Mouse (Mus musculus) midbrain, embryonic 13.5 days (tissue): ENCODE measurements around the gene Appl2. TPM values are rescaled to one million over a fixed set of nuclear protein-coding genes. Genes with fewer than 3 reads are reported as not detected.
"Not testable (repeated sequence)": the region's sequence is repeated elsewhere in the genome, so short reads cannot be mapped to it uniquely, and the experiment has no call there.

ENCODE experiments used
- ATAC-seq: fragments of 200-750 bp; cut with Nextera tagmentation; 2 replicates; pipeline ENCODE4 v1.8.0; 2017; ENCODE audit warnings: mild to moderate bottlenecking, moderate TSS enrichment, moderate library complexity
- H3K27ac ChIP-seq: fragments of 300-500 bp; sonication (generic); 2 replicates; pipeline ENCODE4 v1.5.1; 2015; ENCODE audit warnings: inconsistent platforms, mild to moderate bottlenecking, moderate library complexity
- H3K27me3 ChIP-seq: fragments of 300-500 bp; sonication (generic); 2 replicates; pipeline ENCODE4 v1.6.1; 2015; ENCODE audit warnings: mild to moderate bottlenecking, inconsistent platforms
- H3K36me3 ChIP-seq: fragments of 300-500 bp; sonication (generic); 2 replicates; pipeline ENCODE4 v1.6.1; 2015; ENCODE audit warnings: mild to moderate bottlenecking, inconsistent platforms
- H3K4me1 ChIP-seq: fragments of 300-500 bp; sonication (generic); replicated peaks from 2 replicates; pipeline ENCODE4 v1.6.1; 2015; ENCODE audit warnings: inconsistent platforms
- H3K4me2 ChIP-seq: fragments of 300-500 bp; sonication (generic); replicated peaks from 2 replicates; pipeline ENCODE4 v1.6.1; 2015; ENCODE audit warnings: moderate library complexity, mild to moderate bottlenecking, inconsistent platforms
- H3K4me3 ChIP-seq: fragments of 300-500 bp; sonication (generic); replicated peaks from 2 replicates; pipeline ENCODE4 v1.5.1; 2015; ENCODE audit warnings: mild to moderate bottlenecking, inconsistent platforms
- H3K9ac ChIP-seq: fragments of 300-500 bp; sonication (generic); replicated peaks from 2 replicates; pipeline ENCODE4 v1.6.1; 2015; ENCODE audit warnings: mild to moderate bottlenecking, inconsistent platforms
- H3K9me3 ChIP-seq: fragments of 300-500 bp; sonication (generic); 2 replicates; pipeline ENCODE4 v1.6.1; 2016; ENCODE audit warnings: mild to moderate bottlenecking, inconsistent platforms
- WGBS: fragments of 180-500 bp; shearing (Covaris S2); methylation state at CpG from one replicate; pipeline ENCODE4 v1.1.7; 2015; 5-methylcytosine and 5-hydroxymethylcytosine counted together
- polyA plus RNA-seq: library from polyadenylated mRNA; unstranded; fragments of >200 nt; fragmentation: Nextera tagmentation; extraction: Ambion mirVana; gene quantifications from 2 replicates; pipeline ENCODE4 v1.2.1, GENCODE M21; 2015

Gene Appl2
- polyA plus RNA-seq = 44.7 and 49.8 TPM in 2 replicates

GRCm38 (mm10) chr10:83648131-83649020 is at the start of gene Appl2:
Appl2 (minus strand) TSS chr10:83648738.
- H3K4me3 ChIP-seq = peak within 1 kb of the TSS; percentile 86
- under 1% methylated on average over 54 of the region's 59 CpGs for WGBS
- no peaks in the 10 kb centered on the region for H3K27me3 ChIP-seq
- peak within 1 kb of the TSS; percentile 84 for H3K27ac ChIP-seq
- no peaks in the 10 kb centered on the region for H3K9me3 ChIP-seq
- peak within 1 kb of the TSS; percentile 78 for H3K4me2 ChIP-seq
- ATAC-seq = peak; percentile 99
- H3K9ac ChIP-seq = peak within 1 kb of the TSS; percentile 89
- H3K36me3 ChIP-seq = no peaks in the 10 kb centered on the region
- H3K4me1 ChIP-seq = peaks cover 40% of the 10 kb centered on the region

GRCm38 (mm10) chr10:83696226-83696625 is 47.7 kb upstream of the Appl2 start:
- Histone ChIP-seq H3K27ac (no peak overlapping the region), H3K27me3 (no peaks in the 10 kb centered on the region), H3K4me3 (no peak overlapping the region), H3K4me1 (no peaks in the 10 kb centered on the region), H3K9me3 (no peaks in the 10 kb centered on the region), H3K36me3 (no peaks in the 10 kb centered on the region), H3K4me2 (no peak overlapping the region), H3K9ac (no peak overlapping the region)
- 89% methylated on average over 4 of the region's 4 CpGs for WGBS
- no peak for ATAC-seq

GRCm38 (mm10) chr10:83692175-83692895 is 43.8 kb upstream of the Appl2 start:
- WGBS = 88% methylated on average over 11 of the region's 11 CpGs
- H3K9me3 ChIP-seq = no peaks in the 10 kb centered on the region
- ATAC-seq = no peak
- H3K27ac ChIP-seq = no peak overlapping the region
- no peak overlapping the region for H3K4me2 ChIP-seq
- H3K27me3 ChIP-seq = no peaks in the 10 kb centered on the region
- H3K4me1 ChIP-seq = no peaks in the 10 kb centered on the region
- no peaks in the 10 kb centered on the region for H3K36me3 ChIP-seq
- H3K4me3 ChIP-seq = no peak overlapping the region
- H3K9ac ChIP-seq = no peak overlapping the region

- no peak overlapping the region for H3K4me3 ChIP-seq
- H3K4me1 ChIP-seq = no peaks in the 10 kb centered on the region
- no peaks in the 10 kb centered on the region for H3K9me3 ChIP-seq
- no peaks in the 10 kb centered on the region for H3K27me3 ChIP-seq
- H3K27ac ChIP-seq = no peak overlapping the region
- no peak for ATAC-seq
- H3K4me2 ChIP-seq = no peak overlapping the region
- WGBS = 93% methylated on average over 2 of the region's 2 CpGs
- no peak overlapping the region for H3K9ac ChIP-seq
- H3K36me3 ChIP-seq = no peaks in the 10 kb centered on the region
These were observed 39.7 kb upstream of the Appl2 start for GRCm38 (mm10) chr10:83688215-83688614.

GRCm38 (mm10) chr10:83681334-83681733 is 32.8 kb upstream of the Appl2 start:
- 62% methylated on average over 12 of the region's 12 CpGs for WGBS
- no peak overlapping the region for H3K27ac ChIP-seq
- peak; percentile 86 for ATAC-seq

GRCm38 (mm10) chr10:83666556-83666955 is 18.0 kb upstream of the Appl2 start:
- no peak overlapping the region for H3K9ac ChIP-seq
- no peaks in the 10 kb centered on the region for H3K4me1 ChIP-seq
- no peak overlapping the region for H3K27ac ChIP-seq
- H3K27me3 ChIP-seq = no peaks in the 10 kb centered on the region
- H3K36me3 ChIP-seq = no peaks in the 10 kb centered on the region
- H3K4me2 ChIP-seq = no peak overlapping the region
- no peaks in the 10 kb centered on the region for H3K9me3 ChIP-seq
- no peak overlapping the region for H3K4me3 ChIP-seq
- 93% methylated on average over 4 of the region's 4 CpGs for WGBS
- ATAC-seq = no peak

More at GRCm38 (mm10) chr10:83681334-83681733, 32.8 kb upstream of the Appl2 start:
- Histone ChIP-seq H3K4me1 (no peaks in the 10 kb centered on the region), H3K9me3 (no peaks in the 10 kb centered on the region), H3K4me2 (0 out of 2 replicates have a peak overlapping the region, but pooled peaks have one; percentile 5), H3K27me3 (no peaks in the 10 kb centered on the region), H3K9ac (no peak overlapping the region), H3K4me3 (no peak overlapping the region), H3K36me3 (no peaks in the 10 kb centered on the region)

GRCm38 (mm10) chr10:83661925-83662324 is 13.4 kb upstream of the Appl2 start:
- no peak for ATAC-seq
- no peaks in the 10 kb centered on the region for H3K4me1 ChIP-seq
- H3K36me3 ChIP-seq = no peaks in the 10 kb centered on the region
- H3K27ac ChIP-seq = no peak overlapping the region
- WGBS = 79% methylated on average over 8 of the region's 8 CpGs
- H3K9ac ChIP-seq = no peak overlapping the region
- no peaks in the 10 kb centered on the region for H3K27me3 ChIP-seq
- no peak overlapping the region for H3K4me2 ChIP-seq
- H3K4me3 ChIP-seq = no peak overlapping the region
- H3K9me3 ChIP-seq = no peaks in the 10 kb centered on the region

GRCm38 (mm10) chr10:83660605-83661004 is 12.1 kb upstream of the Appl2 start:
- no peaks in the 10 kb centered on the region for H3K4me1 ChIP-seq
- 76% methylated on average over 4 of the region's 4 CpGs for WGBS
- no peak overlapping the region for H3K4me2 ChIP-seq
- no peaks in the 10 kb centered on the region for H3K36me3 ChIP-seq
- no peaks in the 10 kb centered on the region for H3K27me3 ChIP-seq
- ATAC-seq = no peak
- no peak overlapping the region for H3K4me3 ChIP-seq
- no peak overlapping the region for H3K9ac ChIP-seq
- H3K9me3 ChIP-seq = no peaks in the 10 kb centered on the region
- H3K27ac ChIP-seq = no peak overlapping the region

- 89% methylated on average over 2 of the region's 2 CpGs for WGBS
- no peak overlapping the region for H3K27ac ChIP-seq
- ATAC-seq = no peak
These were observed 6.1 kb upstream of the Appl2 start for GRCm38 (mm10) chr10:83654591-83654990.

GRCm38 (mm10) chr10:83652205-83652866 is 3.8 kb upstream of the Appl2 start:
- not testable (repeated sequence) for H3K27ac ChIP-seq, H3K9ac ChIP-seq, H3K9me3 ChIP-seq, H3K4me3 ChIP-seq, H3K36me3 ChIP-seq, H3K27me3 ChIP-seq, H3K4me2 ChIP-seq, ATAC-seq
- H3K4me1 ChIP-seq = peaks cover 12% of the 10 kb centered on the region
- 93% methylated on average over 19 of the region's 19 CpGs for WGBS

More at GRCm38 (mm10) chr10:83654591-83654990, 6.1 kb upstream of the Appl2 start:
- no peaks in the 10 kb centered on the region for H3K27me3 ChIP-seq
- no peaks in the 10 kb centered on the region for H3K9me3 ChIP-seq
- H3K4me2 ChIP-seq = no peak overlapping the region
- H3K9ac ChIP-seq = no peak overlapping the region
- no peak overlapping the region for H3K4me3 ChIP-seq
- no peaks in the 10 kb centered on the region for H3K4me1 ChIP-seq
- H3K36me3 ChIP-seq = no peaks in the 10 kb centered on the region

GRCm38 (mm10) chr10:83649037-83649436 is 499 bp upstream of the Appl2 start:
- no peak overlapping the region for H3K27ac ChIP-seq
- peak overlapping the region; percentile 78 for H3K4me2 ChIP-seq
- no peaks in the 10 kb centered on the region for H3K27me3 ChIP-seq
- peaks cover 33% of the 10 kb centered on the region for H3K4me1 ChIP-seq
- WGBS = 33% methylated on average over 6 of the region's 6 CpGs
- H3K36me3 ChIP-seq = no peaks in the 10 kb centered on the region
- no peaks in the 10 kb centered on the region for H3K9me3 ChIP-seq
- H3K4me3 ChIP-seq = peak overlapping the region; percentile 86
- peak overlapping the region; percentile 89 for H3K9ac ChIP-seq
- ATAC-seq = peak; percentile 31
